Mouse (Mus musculus) heart, adult 2 months (tissue): ENCODE data around the gene A030005K14Rik. TPM values are rescaled to one million over a fixed set of nuclear protein-coding genes. Genes with fewer than 3 reads are reported as not detected.

Source experiments
- DNase-seq, 2 experiments: peaks; one replicate each; pipeline ENCODE4 v3.0.0; 2021
- H3K27ac ChIP-seq: fragments of 200-600 bp; 2 replicates; pipeline ENCODE4 v1.8.1; 2022
- H3K27me3 ChIP-seq: fragments of 200-500 bp; 2 replicates; pipeline ENCODE4 v1.6.1; 2012; ENCODE audit warnings: mild to moderate bottlenecking, low read length, inconsistent platforms, mixed read lengths; ENCODE audit not compliant: control insufficient read depth, insufficient read depth
- H3K36me3 ChIP-seq: fragments of 200-500 bp; 2 replicates; pipeline ENCODE4 v1.6.1; 2012; ENCODE audit warnings: low read length, inconsistent platforms; ENCODE audit not compliant: control insufficient read depth, insufficient read depth
- H3K4me1 ChIP-seq: fragments of 200-500 bp; 2 replicates; pipeline ENCODE4 v1.6.1; 2011; ENCODE audit warnings: low read length; ENCODE audit not compliant: control insufficient read depth, insufficient read depth
- H3K4me3 ChIP-seq: fragments of 200-600 bp; 2 replicates; pipeline ENCODE4 v1.8.1; 2022
- H3K79me2 ChIP-seq: fragments of 200-500 bp; replicated peaks from 2 replicates; pipeline ENCODE4 v1.6.1; 2012; ENCODE audit warnings: mild to moderate bottlenecking, inconsistent platforms, low read length, moderate library complexity, mixed read lengths; ENCODE audit not compliant: control insufficient read depth, insufficient read depth
- H3K9ac ChIP-seq: fragments of 200-500 bp; 2 replicates; pipeline ENCODE4 v1.6.1; 2012; ENCODE audit warnings: low read depth, mild to moderate bottlenecking, control low read depth, inconsistent platforms, low read length, mixed read lengths
- CTCF ChIP-seq: fragments of 200-600 bp; IDR thresholded peaks from 2 replicates; pipeline ENCODE4 v1.8.1; 2022; ENCODE audit warnings: antibody characterized with exemption, mild to moderate bottlenecking, moderate library complexity
- EP300 ChIP-seq: fragments of 200-500 bp; IDR thresholded peaks from 2 replicates; pipeline ENCODE4 v1.6.1; 2011; ENCODE audit warnings: low read depth, low read length, control low read depth; ENCODE audit not compliant: insufficient read depth
- POLR2A ChIP-seq: fragments of 200-500 bp; IDR thresholded peaks from 2 replicates; pipeline ENCODE4 v1.6.1; 2011; ENCODE audit warnings: mild to moderate bottlenecking, low read depth, low read length, control low read depth; ENCODE audit not compliant: insufficient read depth
- WGBS: fragments of 180-500 bp; shearing (Covaris S2); methylation state at CpG from one replicate; pipeline ENCODE4 v1.1.7; 2018; 5-methylcytosine and 5-hydroxymethylcytosine counted together
- intact Hi-C: fragments of 180-260 bp; cut with DNase I; formaldehyde crosslinking; loops from one replicate; pipeline ENCODE4 v1.15.1; 2025
- polyA plus RNA-seq: library from polyadenylated mRNA; depleted of rRNA; stranded (reverse); fragments of >200 nt; gene quantifications from 2 replicates; pipeline ENCODE4 v1.2.3, GENCODE M21; 2012
- total RNA-seq, 2 experiments: library from RNA; stranded (reverse); gene quantifications; 2 replicates each; pipeline ENCODE4 v1.2.3; 2021

A030005K14Rik gene
- total and polyA plus RNA-seq, 3 experiments: not detected

DNA sequence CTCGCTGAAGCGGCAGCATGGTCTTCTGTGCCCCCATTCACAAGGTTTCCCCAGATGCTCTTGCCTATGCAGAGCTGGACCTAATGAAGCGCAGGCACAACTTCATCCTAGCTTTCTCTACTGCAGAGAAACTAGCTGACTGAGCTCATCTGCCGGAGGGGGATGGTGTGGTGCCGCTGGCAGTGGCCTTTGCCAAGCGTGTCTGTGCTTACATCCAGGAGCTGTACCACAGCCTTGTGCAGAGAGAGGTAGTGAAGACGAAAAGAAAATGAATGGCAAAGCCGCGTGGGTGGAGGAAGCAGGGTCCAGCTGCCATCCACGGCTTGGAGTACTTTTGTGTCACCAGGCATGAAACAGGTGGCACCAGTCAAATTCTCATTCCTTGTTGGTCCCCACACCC lies 8.0 kb upstream of the A030005K14Rik start:
- H3K9ac ChIP-seq: no peak overlapping the region
- no peak overlapping the region for H3K4me3 ChIP-seq
- H3K79me2 ChIP-seq: no peaks in the 10 kb centered on the region
- no peaks in the 10 kb centered on the region for H3K4me1 ChIP-seq
- TF ChIP-seq EP300 (no peak), POLR2A (no peak), CTCF (no peak)
- no peaks in the 10 kb centered on the region for H3K27me3 ChIP-seq
- DNase-seq: no peak
- intact Hi-C loops: no loop called here
- H3K27ac ChIP-seq: no peak overlapping the region
- no peaks in the 10 kb centered on the region for H3K36me3 ChIP-seq
- 88% methylated on average over 10 of the region's 10 CpGs for WGBS

DNA sequence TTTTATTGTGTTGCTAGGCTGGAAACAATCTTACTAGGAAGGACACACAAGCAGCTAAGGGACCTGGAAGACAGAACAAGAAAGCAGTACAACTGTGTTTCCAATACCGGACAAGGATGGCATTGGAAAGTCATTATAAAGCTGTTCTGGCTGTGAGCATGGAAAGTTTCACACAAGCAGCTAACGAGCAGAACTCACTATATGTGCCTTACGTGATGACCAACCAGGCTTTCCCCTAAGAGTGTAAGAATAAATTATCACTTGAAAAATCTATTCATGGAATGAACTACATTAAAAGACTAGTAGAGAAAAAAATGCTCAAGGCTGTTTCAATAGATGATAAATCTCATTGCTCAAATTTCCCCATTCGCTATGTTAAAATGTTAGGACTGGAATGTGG lies 7.4 kb upstream of the A030005K14Rik start:
- H3K79me2 ChIP-seq: no peaks in the 10 kb centered on the region
- H3K4me1 ChIP-seq: no peaks in the 10 kb centered on the region
- TF ChIP-seq CTCF (no peak), EP300 (no peak), POLR2A (no peak)
- H3K36me3 ChIP-seq: no peaks in the 10 kb centered on the region
- H3K4me3 ChIP-seq: no peak overlapping the region
- no peaks in the 10 kb centered on the region for H3K27me3 ChIP-seq
- no peak overlapping the region for H3K9ac ChIP-seq
- DNase-seq: no peak
- WGBS: 87% methylated on average over 4 of the region's 4 CpGs
- H3K27ac ChIP-seq: no peak overlapping the region
- intact Hi-C loops: no loop called here

DNA sequence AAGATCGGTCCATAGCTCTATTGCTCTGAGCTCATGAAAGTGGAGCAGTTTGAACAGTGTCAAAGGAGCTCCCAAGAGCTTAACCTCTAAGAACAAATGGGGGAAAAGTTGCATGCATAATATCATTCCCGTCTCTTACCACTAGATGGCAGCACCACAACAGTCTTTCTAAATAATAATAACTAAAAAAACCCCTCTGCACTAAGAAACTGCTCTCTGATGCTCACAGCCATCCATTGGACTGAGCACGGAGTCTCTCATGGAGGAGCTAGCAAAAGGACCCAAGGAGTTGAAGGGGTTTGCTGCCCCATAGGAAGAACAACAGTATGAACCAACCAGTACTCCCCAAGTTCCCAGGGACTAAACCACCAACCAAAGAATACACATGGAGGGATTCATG lies 5.7 kb upstream of the A030005K14Rik start:
- Histone ChIP-seq H3K4me1 (peaks cover 3% of the 10 kb centered on the region; the same call in 1 of the 2 replicates), H3K9ac (no peak overlapping the region), H3K79me2 (no peaks in the 10 kb centered on the region), H3K4me3 (no peak overlapping the region), H3K36me3 (no peaks in the 10 kb centered on the region), H3K27ac (no peak overlapping the region), H3K27me3 (no peaks in the 10 kb centered on the region)
- DNase-seq: no peak
- WGBS: 18% methylated on average over 3 of the region's 3 CpGs
- TF ChIP-seq POLR2A: no peak
- peak; percentile 79 for TF ChIP-seq CTCF
- intact Hi-C loops: loop anchor here (5.0 kb wide), 2 partner anchors 122 to 652 kb away; no protein-coding TSS in a partner anchor

DNA sequence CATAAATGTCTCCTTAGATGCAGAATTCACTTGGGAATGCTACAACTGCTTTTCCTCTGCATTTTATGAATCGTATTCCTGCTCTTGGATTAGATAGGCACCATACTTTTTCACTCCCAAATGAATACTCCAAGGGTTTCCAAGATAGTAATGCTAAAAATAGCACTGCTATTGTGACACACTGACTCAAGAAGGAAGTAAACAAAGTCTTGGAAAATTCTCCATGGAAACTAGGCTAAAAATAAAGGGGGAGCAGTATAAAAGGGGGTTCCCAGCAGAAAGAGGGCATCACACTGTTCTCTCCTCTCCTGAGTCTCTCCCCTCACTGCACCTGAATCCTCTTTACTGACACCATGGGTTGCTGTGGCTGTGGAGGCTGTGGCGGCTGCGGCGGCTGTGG lies 1.5 kb upstream of the A030005K14Rik start, which contains the start of gene Krtap28-13:
Krtap28-13 (plus strand) TSS at position 288 of the 400 bp plus-strand sequence.
- H3K36me3 ChIP-seq: no peaks in the 10 kb centered on the region
- H3K4me3 ChIP-seq: no peak within 1 kb of the TSS
- no peaks in the 10 kb centered on the region for H3K79me2 ChIP-seq
- H3K4me1 ChIP-seq: peaks cover 3% of the 10 kb centered on the region; the same call in 1 of the 2 replicates
- H3K27ac ChIP-seq: no peak within 1 kb of the TSS
- 73% methylated on average over 4 of the region's 4 CpGs for WGBS
- no peak within 1 kb of the TSS for H3K9ac ChIP-seq
- no peak for TF ChIP-seq POLR2A
- DNase-seq: no peak
- H3K27me3 ChIP-seq: no peaks in the 10 kb centered on the region
- intact Hi-C loops: loop anchor here (5.0 kb wide), 2 partner anchors 127 to 657 kb away; no protein-coding TSS in a partner anchor

DNA sequence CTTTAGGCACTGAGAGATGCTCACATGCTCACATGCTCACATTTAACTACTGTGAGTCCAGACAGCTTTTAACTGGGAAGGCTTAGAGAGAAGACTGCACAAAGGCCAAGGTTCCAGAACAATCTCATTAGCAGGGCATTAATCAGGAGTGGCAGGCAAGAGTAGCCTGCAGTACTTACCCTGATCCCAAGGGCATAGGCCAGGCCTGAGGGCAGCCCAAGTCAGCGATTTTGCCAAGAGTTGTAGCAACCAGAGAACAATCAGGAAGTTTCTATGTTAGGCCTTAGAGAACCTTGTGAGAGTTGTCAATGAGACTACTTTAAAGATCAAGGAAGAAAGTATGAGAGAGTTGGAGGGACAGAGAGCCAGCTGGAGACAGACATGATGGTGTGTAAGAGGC lies 697 bp downstream of the A030005K14Rik start:
- intact Hi-C loops: no loop called here
- no peak overlapping the region for H3K4me3 ChIP-seq
- no peaks in the 10 kb centered on the region for H3K27me3 ChIP-seq
- H3K9ac ChIP-seq: no peak overlapping the region
- no peak for DNase-seq
- WGBS: 60% methylated on average over 1 of the region's 1 CpGs
- H3K36me3 ChIP-seq: no peaks in the 10 kb centered on the region
- H3K79me2 ChIP-seq: no peaks in the 10 kb centered on the region
- peaks cover 3% of the 10 kb centered on the region; the same call in 1 of the 2 replicates for H3K4me1 ChIP-seq
- H3K27ac ChIP-seq: no peak overlapping the region
- TF ChIP-seq EP300: no peak
- TF ChIP-seq CTCF: no peak
- no peak for TF ChIP-seq POLR2A

DNA sequence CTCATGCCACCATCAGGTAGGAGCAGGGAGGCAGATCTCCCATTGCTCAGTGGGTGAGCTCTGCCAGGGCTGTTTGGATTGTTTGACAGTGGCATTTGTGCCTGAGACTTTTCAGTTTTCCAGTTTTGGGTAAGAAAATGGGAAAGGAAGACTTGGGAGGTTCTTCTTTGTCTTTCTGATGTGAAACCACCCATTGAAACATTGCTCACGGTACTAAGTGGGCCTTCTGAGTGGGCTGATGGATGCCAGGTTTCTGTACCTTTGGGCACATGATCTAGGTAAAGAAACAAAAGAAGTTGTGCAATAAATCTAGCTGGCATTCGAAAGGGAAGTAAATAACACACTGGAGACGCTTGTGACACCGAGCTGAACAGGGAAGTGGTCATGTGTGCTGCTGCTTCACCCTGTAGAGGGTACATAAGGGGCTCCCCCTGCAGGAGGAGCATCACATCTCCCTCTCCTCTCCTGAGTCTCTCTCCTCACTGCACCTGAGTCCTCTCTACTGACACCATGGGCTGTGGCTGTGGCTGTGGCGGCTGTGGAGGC lies 14.2 kb downstream of the A030005K14Rik start, which contains the start of gene Gm47969:
Gm47969 (plus strand) TSS at position 51 of the 546 bp plus-strand sequence.
- Histone ChIP-seq H3K36me3 (no peaks in the 10 kb centered on the region), H3K4me1 (no peaks in the 10 kb centered on the region), H3K79me2 (no peaks in the 10 kb centered on the region), H3K27me3 (no peaks in the 10 kb centered on the region; the same call in 1 of the 2 replicates), H3K9ac (no peak within 1 kb of the TSS), H3K4me3 (no peak within 1 kb of the TSS), H3K27ac (no peak within 1 kb of the TSS)
- WGBS: 70% methylated on average over 5 of the region's 5 CpGs
- TF ChIP-seq EP300 (no peak), CTCF (no peak), POLR2A (no peak)
- no peak for DNase-seq
- intact Hi-C loops: no loop called here
